ENCODE assay signal across 17 mouse cellular contexts in the genomic region with DNA sequence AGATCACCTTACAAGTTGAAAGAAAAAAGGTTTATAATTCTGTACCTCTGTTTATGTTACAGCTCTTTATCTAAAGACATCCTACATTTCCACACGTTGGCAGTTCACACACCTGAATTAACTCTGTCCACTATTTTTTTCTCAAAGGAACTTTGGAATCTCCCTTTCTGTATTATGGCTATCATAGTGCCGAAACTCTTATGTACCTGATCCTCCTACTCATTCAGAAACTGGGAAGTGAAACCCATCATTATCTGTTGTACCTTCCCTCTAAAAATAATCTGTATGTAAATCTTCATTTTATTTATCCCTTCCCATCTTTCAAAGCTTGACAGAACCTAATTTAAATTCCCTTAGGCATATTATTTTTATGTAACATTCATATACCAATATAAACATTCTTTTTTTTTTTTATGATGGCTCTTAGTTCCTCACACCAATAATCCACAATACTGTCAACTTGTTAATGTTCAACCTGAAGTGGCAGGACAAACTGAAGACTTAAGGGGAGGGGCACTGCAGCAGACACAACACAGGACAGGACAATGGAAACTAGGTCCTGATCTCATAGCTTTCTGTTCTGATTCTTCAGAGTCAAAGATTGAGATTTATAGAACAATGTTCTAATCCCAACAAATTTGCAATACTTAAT.
"Had no signal": no experiment of that assay in that cellular context is flagged by ENCODE, and none has a peak within 500 bp of the region (broad histone marks: within the 10 kb centered on the region; RNA-seq: fewer than 3 reads in every experiment).

No protein-coding gene starts in this region.

- H3K4me1 ChIP-seq: kidney, embryonic 15.5 days; liver, embryonic 12.5 days; liver, embryonic 15.5 days; lung, embryonic 15.5 days; megakaryocyte, embryonic 14.5 days had no signal

- H3K4me3 ChIP-seq: kidney, embryonic 15.5 days; left cerebral cortex, adult 2 months; liver, embryonic 12.5 days; liver, embryonic 15.5 days; lung, embryonic 15.5 days; megakaryocyte, embryonic 14.5 days had no signal

- H3K27me3 ChIP-seq: kidney, embryonic 15.5 days; liver, embryonic 12.5 days; liver, embryonic 15.5 days; lung, embryonic 15.5 days; megakaryocyte, embryonic 14.5 days had no signal

- H3K27ac ChIP-seq: kidney, embryonic 15.5 days; left cerebral cortex, adult 2 months; liver, embryonic 12.5 days; liver, embryonic 15.5 days; lung, embryonic 15.5 days had no signal

- H3K9ac ChIP-seq: kidney, embryonic 15.5 days; liver, embryonic 12.5 days; liver, embryonic 15.5 days; lung, embryonic 15.5 days had no signal

- H3K9me3 ChIP-seq: kidney, embryonic 15.5 days; liver, embryonic 12.5 days; liver, embryonic 15.5 days; lung, embryonic 15.5 days; megakaryocyte, embryonic 14.5 days had no signal

- H3K4me2 ChIP-seq: kidney, embryonic 15.5 days; liver, embryonic 12.5 days; liver, embryonic 15.5 days; lung, embryonic 15.5 days; midbrain, embryonic 11.5 days had no signal

- ATAC-seq: intestine, postnatal 0 days; liver, embryonic 12.5 days had no signal

- DNase-seq: kidney, adult 2 months; kidney, postnatal 14 days; kidney, postnatal 4 days; lung, adult 18-20 months; lung, postnatal 10 days; lung, postnatal 36 days; thymus, adult 18-20 months; thymus, postnatal 14 days; thymus, postnatal 4 days had no signal

- H3K36me3 ChIP-seq: kidney, embryonic 15.5 days; liver, embryonic 12.5 days; liver, embryonic 15.5 days; lung, embryonic 15.5 days had no signal
